Mouse (Mus musculus): ENCODE data around the gene Cd37. TPM values are rescaled to one million over a fixed set of nuclear protein-coding genes. Genes with fewer than 3 reads are reported as not detected.

Gene Cd37
- polyA plus RNA-seq, 1 experiment from 2014 or later, result 1.1 TPM

GRCm38 (mm10) chr7:45183672-45184071, 55.2 kb downstream of the Cd37 start:
- 72% methylated on average over 7 of the region's 7 CpGs for WGBS
- Histone ChIP-seq H3K9me3 (ENCODE audit: low read length) (no peaks in the 10 kb centered on the region), H3K27me3 (ENCODE audit: insufficient read depth, low read length) (peaks cover 74% of the 10 kb centered on the region)

More at GRCm38 (mm10) chr7:45183672-45184071, 55.2 kb downstream of the Cd37 start:
- Histone ChIP-seq H3K4me2 (replicated peaks; ENCODE audit: low read depth, low read length) (no peak overlapping the region), H3K4me3 (ENCODE audit: low read length) (no peak overlapping the region), H3K27ac (ENCODE audit: low read length) (no peak overlapping the region), H3K9ac (replicated peaks; ENCODE audit: low read length) (no peak overlapping the region), H3K4me1 (ENCODE audit: insufficient read depth, low read length) (peaks cover 13% of the 10 kb centered on the region), H3K36me3 (ENCODE audit: insufficient read depth, low read length) (no peaks in the 10 kb centered on the region)
- ATAC-seq (ENCODE audit: low FRiP score, low TSS enrichment), result no peak

Other genes with a start within 250 kb of the Cd37 start
- 109 TPM in 2 replicates for gene Irf3, start 241.5 kb downstream of the Cd37 start, polyA plus RNA-seq (2015; fragmentation: Nextera tagmentation; extraction: Ambion mirVana)
- 56.1 and 61.9 TPM in 2 replicates for gene Bcl2l12, start 240.4 kb downstream of the Cd37 start, polyA plus RNA-seq (2015; fragmentation: Nextera tagmentation; extraction: Ambion mirVana)
- gene Scaf1, start 222.8 kb downstream of the Cd37 start, polyA plus RNA-seq (2015; fragmentation: Nextera tagmentation; extraction: Ambion mirVana), result 30.6 and 36.4 TPM in 2 replicates
- 42.9 and 44.1 TPM in 2 replicates for gene Rras, start 221.2 kb downstream of the Cd37 start, polyA plus RNA-seq (2015; fragmentation: Nextera tagmentation; extraction: Ambion mirVana)
- 12.9 and 13.8 TPM in 2 replicates for gene Prr12, start 186.2 kb downstream of the Cd37 start, polyA plus RNA-seq (2015; fragmentation: Nextera tagmentation; extraction: Ambion mirVana)
- 85.2 and 86.3 TPM in 2 replicates for gene Nosip, start 176.7 kb downstream of the Cd37 start, polyA plus RNA-seq (2015; fragmentation: Nextera tagmentation; extraction: Ambion mirVana)
- 42.4 and 44.9 TPM in 2 replicates for gene Prrg2, start 176.4 kb downstream of the Cd37 start, polyA plus RNA-seq (2015; fragmentation: Nextera tagmentation; extraction: Ambion mirVana)
- 352 and 369 TPM in 2 replicates for gene Rcn3, start 146.9 kb downstream of the Cd37 start, polyA plus RNA-seq (2015; fragmentation: Nextera tagmentation; extraction: Ambion mirVana)
- gene Fcgrt, start 135.3 kb downstream of the Cd37 start, polyA plus RNA-seq (2015; fragmentation: Nextera tagmentation; extraction: Ambion mirVana), result 93.7 and 114 TPM in 2 replicates
- 1,363 and 1,408 TPM in 2 replicates for gene Rps11, start 114.7 kb downstream of the Cd37 start, polyA plus RNA-seq (2015; fragmentation: Nextera tagmentation; extraction: Ambion mirVana)
- 1,083 and 1,117 TPM in 2 replicates for gene Rpl13a, start 110.4 kb downstream of the Cd37 start, polyA plus RNA-seq (2015; fragmentation: Nextera tagmentation; extraction: Ambion mirVana)
- gene Gm45713, start 102.9 kb downstream of the Cd37 start, polyA plus RNA-seq (2015; fragmentation: Nextera tagmentation; extraction: Ambion mirVana), result 0.18 TPM in 1 of 2 replicates, not detected in the other
- 0.95 and 1.9 TPM in 2 replicates for gene Flt3l, start 102.7 kb downstream of the Cd37 start, polyA plus RNA-seq (2015; fragmentation: Nextera tagmentation; extraction: Ambion mirVana)
- 109 and 112 TPM in 2 replicates for gene Pih1d1, start 84.8 kb downstream of the Cd37 start, polyA plus RNA-seq (2015; fragmentation: Nextera tagmentation; extraction: Ambion mirVana)
- gene Aldh16a1, start 84.5 kb downstream of the Cd37 start, polyA plus RNA-seq (2015; fragmentation: Nextera tagmentation; extraction: Ambion mirVana), result 81.2 and 88.6 TPM in 2 replicates
- gene Slc17a7, start 75.2 kb downstream of the Cd37 start, polyA plus RNA-seq (2015; fragmentation: Nextera tagmentation; extraction: Ambion mirVana), result 0.19 and 0.42 TPM in 2 replicates
- not detected in 2 replicates for gene Gfy, start 59.5 kb downstream of the Cd37 start, polyA plus RNA-seq (2015; fragmentation: Nextera tagmentation; extraction: Ambion mirVana)
- not detected in 2 replicates for gene Pth2, start 58.1 kb downstream of the Cd37 start, polyA plus RNA-seq (2015; fragmentation: Nextera tagmentation; extraction: Ambion mirVana)
- 0.85 and 0.86 TPM in 2 replicates for gene Ccdc155, start 34.2 kb downstream of the Cd37 start, polyA plus RNA-seq (2015; fragmentation: Nextera tagmentation; extraction: Ambion mirVana)
- 0.78 TPM in 1 of 2 replicates, not detected in the other for gene Dkkl1, start 27.0 kb downstream of the Cd37 start, polyA plus RNA-seq (2015; fragmentation: Nextera tagmentation; extraction: Ambion mirVana)
- 195 and 203 TPM in 2 replicates for gene Tead2, start 23.4 kb downstream of the Cd37 start, polyA plus RNA-seq (2015; fragmentation: Nextera tagmentation; extraction: Ambion mirVana)
- 0.28 and 0.30 TPM in 2 replicates for gene Slc6a16, start 2.0 kb upstream of the Cd37 start, polyA plus RNA-seq (2015; fragmentation: Nextera tagmentation; extraction: Ambion mirVana)
- gene Slc6a21, start 38.4 kb upstream of the Cd37 start, polyA plus RNA-seq (2015; fragmentation: Nextera tagmentation; extraction: Ambion mirVana), result not detected in 2 replicates
- gene Trpm4, start 94.7 kb upstream of the Cd37 start, polyA plus RNA-seq (2015; fragmentation: Nextera tagmentation; extraction: Ambion mirVana), result 22.3 and 23.6 TPM in 2 replicates
- gene Hrc, start 96.2 kb upstream of the Cd37 start, polyA plus RNA-seq (2015; fragmentation: Nextera tagmentation; extraction: Ambion mirVana), result 1.7 and 1.8 TPM in 2 replicates
- 5.1 and 6.3 TPM in 2 replicates for gene Ppfia3, start 127.9 kb upstream of the Cd37 start, polyA plus RNA-seq (2015; fragmentation: Nextera tagmentation; extraction: Ambion mirVana)
- 1.7 and 1.9 TPM in 2 replicates for gene Lin7b, start 131.5 kb upstream of the Cd37 start, polyA plus RNA-seq (2015; fragmentation: Nextera tagmentation; extraction: Ambion mirVana)
- 211 and 227 TPM in 2 replicates for gene Snrnp70, start 156.6 kb upstream of the Cd37 start, polyA plus RNA-seq (2015; fragmentation: Nextera tagmentation; extraction: Ambion mirVana)
- gene Kcna7, start 166.5 kb upstream of the Cd37 start, polyA plus RNA-seq (2015; fragmentation: Nextera tagmentation; extraction: Ambion mirVana), result not detected in 2 replicates
- 1.5 and 1.6 TPM in 2 replicates for gene Ntf5, start 174.6 kb upstream of the Cd37 start, polyA plus RNA-seq (2015; fragmentation: Nextera tagmentation; extraction: Ambion mirVana)
- gene Lhb, start 181.7 kb upstream of the Cd37 start, polyA plus RNA-seq (2015; fragmentation: Nextera tagmentation; extraction: Ambion mirVana), result not detected in 2 replicates
- 51.1 and 51.7 TPM in 2 replicates for gene Gys1, start 195.7 kb upstream of the Cd37 start, polyA plus RNA-seq (2015; fragmentation: Nextera tagmentation; extraction: Ambion mirVana)
- gene Ruvbl2, start 199.0 kb upstream of the Cd37 start, polyA plus RNA-seq (2015; fragmentation: Nextera tagmentation; extraction: Ambion mirVana), result 164 and 173 TPM in 2 replicates
- gene Ftl1, start 220.8 kb upstream of the Cd37 start, polyA plus RNA-seq (2015; fragmentation: Nextera tagmentation; extraction: Ambion mirVana), result 5,149 and 5,628 TPM in 2 replicates
- 172 and 182 TPM in 2 replicates for gene Bax, start 227.8 kb upstream of the Cd37 start, polyA plus RNA-seq (2015; fragmentation: Nextera tagmentation; extraction: Ambion mirVana)
- 0.80 and 1.1 TPM in 2 replicates for gene Tulp2, start 242.8 kb upstream of the Cd37 start, polyA plus RNA-seq (2015; fragmentation: Nextera tagmentation; extraction: Ambion mirVana)
- gene Gm45808, start 247.7 kb upstream of the Cd37 start, polyA plus RNA-seq (2015; fragmentation: Nextera tagmentation; extraction: Ambion mirVana), result not detected in 2 replicates
- gene Dhdh, start 249.7 kb upstream of the Cd37 start, polyA plus RNA-seq (2015; fragmentation: Nextera tagmentation; extraction: Ambion mirVana), result 2.4 and 3.3 TPM in 2 replicates